Mouse (Mus musculus): Measurements from ENCODE around the gene Olfr693.
"Not testable (repeated sequence)": the region's sequence is repeated elsewhere in the genome, so short reads cannot be mapped to it uniquely, and the experiment has no call there.

The Olfr693 gene

GRCm38 (mm10) chr7:106680484-106680883 lies at the start of gene Olfr693:
TSS of gene Olfr693 (minus strand) at chr7:106680584.
- no peak for DNase-seq (ENCODE audit: low spot score in 2 of 2)

GRCm38 (mm10) chr7:106725654-106726053 lies 45.3 kb upstream of the Olfr693 start:
- not testable (repeated sequence) for DNase-seq (ENCODE audit: low spot score in 2 of 2)

DNA sequence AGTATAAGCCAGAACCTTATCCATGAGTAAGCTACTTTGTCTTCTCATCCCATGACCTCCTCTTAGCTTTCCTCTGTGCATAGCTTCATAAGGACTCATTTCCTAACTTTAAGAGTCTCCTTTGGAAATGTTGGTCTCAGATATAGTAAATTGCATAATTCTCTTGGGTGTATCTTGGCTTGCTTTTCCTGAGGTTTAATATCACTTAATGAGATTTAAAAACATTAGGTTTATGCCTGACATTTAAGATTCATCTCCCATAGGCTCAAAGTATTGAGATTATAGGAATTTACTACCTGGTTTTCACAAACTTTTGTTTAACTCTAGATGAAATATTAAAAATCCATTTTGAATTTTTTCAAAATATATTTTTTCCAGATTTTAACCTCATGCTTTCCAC lies 35.9 kb upstream of the Olfr693 start, which contains the start of gene Olfr695:
TSS of gene Olfr695 (minus strand) at position 101 of the 400 bp plus-strand sequence.
- DNase-seq (ENCODE audit: low spot score in 2 of 2): no peak

GRCm38 (mm10) chr7:106711463-106711862 lies 31.1 kb upstream of the Olfr693 start:
- no peak for DNase-seq (ENCODE audit: low spot score in 2 of 2)

DNA sequence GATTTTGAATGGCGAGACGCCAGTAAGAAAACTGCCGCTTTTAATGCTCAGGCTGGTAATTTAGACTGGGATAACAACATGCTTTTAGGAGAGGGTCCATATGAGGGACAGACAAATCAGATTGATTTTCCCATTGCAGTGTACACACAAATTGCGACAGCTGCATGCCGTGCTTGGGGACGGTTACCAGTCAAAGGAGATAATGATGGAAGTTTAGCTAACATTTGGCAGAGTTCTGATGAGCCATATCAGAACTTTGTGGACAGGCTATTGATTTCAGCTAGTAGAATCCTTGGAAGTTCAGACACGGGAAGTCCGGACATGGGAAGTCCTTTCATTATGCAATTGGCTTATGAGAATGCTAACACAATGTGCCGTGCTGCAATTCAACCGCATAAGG lies 27.3 kb upstream of the Olfr693 start:
- not testable (repeated sequence) for DNase-seq (ENCODE audit: low spot score in 2 of 2)

GRCm38 (mm10) chr7:106696891-106697290 lies 16.5 kb upstream of the Olfr693 start:
- DNase-seq (ENCODE audit: low spot score in 2 of 2): no peak

DNA sequence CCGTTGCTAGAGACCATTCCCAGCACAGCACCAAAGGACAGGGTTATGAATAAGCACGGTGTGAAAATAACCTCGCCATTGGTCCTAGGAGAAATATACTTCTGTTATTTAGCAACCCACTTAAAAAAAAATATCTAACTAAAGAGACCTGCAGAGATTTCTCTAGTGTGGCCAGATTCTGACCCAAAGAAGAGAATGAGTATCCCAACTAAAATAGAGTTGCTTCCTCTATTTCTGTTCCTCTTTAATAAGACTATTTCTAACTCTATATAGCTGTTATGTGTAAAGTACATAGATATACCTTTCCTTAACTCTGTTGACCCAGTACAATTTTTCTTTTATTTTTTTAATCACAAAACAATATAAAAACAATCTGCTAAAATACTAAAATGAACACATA lies 12.6 kb upstream of the Olfr693 start:
- DNase-seq (ENCODE audit: low spot score in 2 of 2): no peak

DNA sequence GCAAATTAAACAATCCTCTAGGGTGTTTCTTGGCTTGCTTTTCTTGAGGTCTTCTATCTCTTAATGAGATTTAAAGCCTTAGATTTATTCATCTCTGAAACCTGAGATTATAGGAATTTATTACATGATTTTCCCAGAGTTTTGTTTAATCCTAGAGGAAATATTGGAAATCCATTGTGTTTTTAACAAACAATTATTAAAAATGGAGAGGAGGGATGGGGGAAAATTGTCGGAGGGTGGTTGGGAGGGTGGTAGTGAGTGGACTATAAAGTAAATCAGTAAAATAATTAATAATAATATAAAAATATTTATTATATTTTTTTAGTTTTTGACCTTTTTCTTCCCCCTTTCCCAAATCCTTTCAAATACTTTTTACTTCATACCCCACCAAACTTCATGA lies 11.3 kb upstream of the Olfr693 start, which contains the start of gene Olfr694:
TSS of gene Olfr694 (minus strand) at position 101 of the 400 bp plus-strand sequence.
- DNase-seq (ENCODE audit: low spot score in 2 of 2): no peak

DNA sequence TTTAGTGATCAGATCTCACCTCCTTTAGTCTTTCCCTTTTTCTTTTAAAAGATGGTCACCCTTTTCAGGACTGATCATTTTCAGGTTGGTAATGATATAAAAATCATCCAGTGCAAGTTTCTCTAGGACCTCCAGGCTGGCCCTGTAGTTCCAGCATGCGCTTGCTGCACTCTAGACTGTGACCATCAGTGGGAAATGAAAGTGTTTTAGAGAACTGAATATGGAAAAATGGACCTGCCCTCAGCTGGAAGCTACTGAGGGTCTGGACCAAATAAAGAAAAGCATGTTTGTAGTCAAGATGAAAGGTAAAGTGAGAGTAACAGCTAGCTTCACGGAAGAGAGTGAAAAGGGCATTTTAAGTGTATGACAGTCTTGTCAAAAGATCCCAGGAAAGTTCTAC lies 5.0 kb upstream of the Olfr693 start:
- no peak for DNase-seq (ENCODE audit: low spot score in 2 of 2)

GRCm38 (mm10) chr7:106652344-106652652 lies 28.1 kb downstream of the Olfr693 start:
- no peak for DNase-seq (ENCODE audit: low spot score in 2 of 2)

- DNase-seq (ENCODE audit: low spot score in 2 of 2): no peak
Observed at GRCm38 (mm10) chr7:106651555-106652343, 28.6 kb downstream of the Olfr693 start.

DNA sequence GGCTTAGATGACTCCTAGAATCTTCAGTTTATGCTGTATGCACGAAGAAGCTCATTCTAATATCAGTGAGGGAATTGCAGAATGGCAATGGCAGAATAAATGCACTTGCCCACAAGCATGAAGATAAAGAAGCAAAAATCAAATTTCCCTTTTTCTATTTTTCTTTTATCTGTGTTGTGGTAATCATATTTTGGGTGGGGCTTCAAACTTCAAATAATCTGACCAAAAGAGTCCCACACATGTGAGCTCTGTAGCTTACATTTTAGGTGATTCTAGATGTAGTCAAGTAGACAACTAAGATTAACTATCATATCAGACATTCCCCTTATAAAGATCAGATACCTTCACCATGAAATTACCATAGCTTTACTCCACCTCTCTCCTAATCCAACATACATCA lies 30.6 kb downstream of the Olfr693 start:
- DNase-seq (ENCODE audit: low spot score in 2 of 2): no peak

DNA sequence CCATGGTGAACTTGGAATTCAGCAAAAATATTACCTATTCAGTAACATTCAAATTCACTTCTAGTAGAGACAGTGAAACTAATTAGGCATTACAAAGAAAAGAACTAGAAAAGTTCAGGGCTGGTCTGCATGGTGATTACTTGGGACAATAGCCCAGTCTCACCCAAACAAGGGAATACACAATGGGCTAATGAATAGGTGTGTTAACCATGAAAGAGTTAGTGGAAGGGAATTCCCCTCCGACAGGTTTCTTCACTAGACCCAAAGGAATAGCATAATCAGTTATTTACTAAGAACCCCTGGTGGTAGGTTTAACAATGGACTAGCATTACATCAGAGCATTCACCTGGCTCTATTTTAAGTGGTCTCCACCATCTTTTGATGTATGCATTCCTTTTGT lies 35.1 kb downstream of the Olfr693 start:
- DNase-seq (ENCODE audit: low spot score in 2 of 2): no peak

- DNase-seq (ENCODE audit: low spot score in 2 of 2): no peak
Observed at GRCm38 (mm10) chr7:106644222-106644870, 36.0 kb downstream of the Olfr693 start.

GRCm38 (mm10) chr7:106640839-106641238 lies 39.5 kb downstream of the Olfr693 start:
- DNase-seq (ENCODE audit: low spot score in 2 of 2): no peak

DNA sequence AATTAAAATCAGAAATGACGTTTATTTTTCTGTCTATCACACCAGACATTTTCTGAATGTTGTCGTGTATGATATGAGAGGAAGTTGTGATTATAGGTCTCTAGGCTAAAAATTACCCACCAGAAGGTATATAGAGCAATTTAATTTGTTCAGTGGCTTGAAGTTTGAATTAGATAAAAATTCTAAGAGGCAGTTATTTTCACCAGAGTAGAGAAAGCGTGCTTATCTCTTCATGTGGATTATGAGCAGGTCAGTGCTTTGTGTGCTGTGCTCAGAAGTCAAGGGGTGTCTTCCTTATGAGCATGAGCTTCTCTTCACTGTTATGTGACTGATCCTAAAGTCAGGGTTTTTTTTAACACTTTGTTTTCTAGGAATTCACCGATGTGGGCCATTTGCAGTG lies 44.8 kb downstream of the Olfr693 start:
- DNase-seq (ENCODE audit: low spot score in 2 of 2): no peak

All from left cerebral cortex, adult 9 months (tissue).